Mouse (Mus musculus) MEL-GATA-1-ER (cell line): ENCODE measurements around the gene Hsdl2.
"Not testable (repeated sequence)": the region's sequence is repeated elsewhere in the genome, so short reads cannot be mapped to it uniquely, and the experiment has no call there.

ENCODE experiments used
- DNase-seq: peaks from one replicate; pipeline ENCODE4 v3.0.0-alpha.2; 2012; ENCODE audit warnings: low read depth; ENCODE audit errors: extremely low read depth

The Hsdl2 gene

DNA sequence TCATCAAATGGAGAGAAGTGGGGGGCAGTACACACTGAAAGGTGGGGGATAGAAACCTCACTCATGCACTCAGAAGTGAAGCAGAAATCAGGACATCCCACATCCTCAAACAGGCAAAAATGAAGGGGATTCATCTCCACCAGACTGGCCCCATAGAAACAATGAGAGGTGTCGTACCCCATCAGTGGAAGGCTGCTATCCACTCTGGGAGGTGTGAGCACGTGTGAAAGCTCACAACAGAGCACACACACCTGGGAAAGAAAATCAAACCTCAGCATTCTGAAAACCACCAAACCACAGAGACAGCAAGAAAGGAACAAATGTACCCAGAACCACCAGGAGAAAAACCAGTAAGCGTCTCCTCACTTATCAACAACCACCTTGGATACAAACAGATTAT, 17.2 kb upstream of the Hsdl2 start:
- DNase-seq, result no peak

DNA sequence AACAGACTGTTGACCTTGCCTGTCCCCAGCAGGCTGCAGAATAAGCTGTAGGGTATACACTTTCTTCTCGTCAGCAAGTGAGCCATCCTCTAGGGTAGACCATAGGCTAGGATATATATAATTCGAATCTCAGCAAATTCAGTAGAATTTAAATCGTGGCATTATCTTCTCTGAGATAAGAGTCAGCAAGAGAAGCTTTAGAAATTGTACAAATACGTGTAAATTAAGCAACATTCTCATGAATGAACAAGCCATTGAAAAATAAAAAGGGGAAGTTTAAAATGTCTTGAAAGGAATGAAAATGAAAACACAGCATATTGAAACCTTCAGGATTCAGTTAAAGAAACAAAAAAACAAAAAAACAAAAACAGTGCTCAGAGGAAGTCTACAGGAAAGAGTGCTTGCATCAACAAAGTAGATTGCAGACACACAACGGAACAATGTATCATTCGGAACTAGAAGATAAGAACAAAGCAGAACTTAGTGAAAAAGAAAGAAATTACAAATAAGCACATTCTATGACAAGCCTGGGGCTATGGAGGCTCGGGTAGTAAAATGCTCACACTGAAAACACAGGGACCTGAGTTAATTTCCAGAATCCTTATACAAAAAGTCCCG, 15.7 kb upstream of the Hsdl2 start:
- peak; percentile 49 for DNase-seq

DNA sequence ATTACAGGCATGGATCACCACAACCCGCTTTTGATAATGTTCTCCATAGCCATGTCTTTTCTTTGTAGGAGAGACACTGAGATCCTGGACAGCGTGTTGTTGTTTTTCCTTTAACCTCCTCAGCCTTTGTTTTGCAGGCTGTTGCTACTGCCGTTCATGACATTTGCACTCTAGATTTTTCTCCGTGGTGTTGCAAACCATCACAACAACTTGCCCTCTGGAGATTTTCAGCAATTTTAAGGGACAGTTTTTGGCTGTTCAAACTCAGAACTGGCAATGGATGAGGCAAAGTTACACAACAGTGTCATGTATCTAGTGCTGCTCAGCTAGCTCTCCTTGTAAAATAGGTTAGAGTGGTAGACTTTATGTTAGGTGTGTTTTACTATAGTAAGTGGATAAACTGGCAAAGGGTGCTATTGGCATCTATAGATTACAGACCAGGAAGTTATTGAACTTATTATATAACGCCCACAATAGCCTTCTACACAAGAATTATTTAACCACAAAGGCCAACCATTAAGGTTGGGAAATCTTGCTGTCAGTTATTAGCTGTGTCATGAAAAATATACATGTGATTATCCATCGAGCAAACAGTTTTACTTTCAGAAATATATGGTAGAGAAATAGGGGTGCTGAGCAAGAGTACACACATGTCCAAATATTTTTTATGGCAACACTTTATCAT, 13.6 kb upstream of the Hsdl2 start:
- no peak for DNase-seq

DNA sequence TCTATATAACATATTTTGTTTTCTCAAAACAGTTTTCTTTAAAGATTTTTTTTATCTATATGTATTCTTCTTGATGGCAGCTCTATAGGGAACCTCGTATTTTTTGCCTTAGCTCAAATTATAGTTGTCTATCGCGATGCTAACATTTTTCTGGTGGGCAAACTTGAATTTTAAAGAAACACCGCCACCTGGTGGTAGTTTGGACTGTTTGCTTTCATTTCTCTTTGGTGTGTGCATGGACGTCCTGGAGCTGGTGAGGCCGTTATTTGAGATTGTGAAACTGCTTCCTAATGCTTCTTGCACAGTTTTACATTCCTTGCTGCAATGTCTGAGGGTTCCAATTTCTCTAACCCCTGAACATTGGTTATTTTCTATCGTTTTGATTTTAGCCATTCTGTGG, 11.8 kb upstream of the Hsdl2 start:
- peak; percentile 83 for DNase-seq

DNA sequence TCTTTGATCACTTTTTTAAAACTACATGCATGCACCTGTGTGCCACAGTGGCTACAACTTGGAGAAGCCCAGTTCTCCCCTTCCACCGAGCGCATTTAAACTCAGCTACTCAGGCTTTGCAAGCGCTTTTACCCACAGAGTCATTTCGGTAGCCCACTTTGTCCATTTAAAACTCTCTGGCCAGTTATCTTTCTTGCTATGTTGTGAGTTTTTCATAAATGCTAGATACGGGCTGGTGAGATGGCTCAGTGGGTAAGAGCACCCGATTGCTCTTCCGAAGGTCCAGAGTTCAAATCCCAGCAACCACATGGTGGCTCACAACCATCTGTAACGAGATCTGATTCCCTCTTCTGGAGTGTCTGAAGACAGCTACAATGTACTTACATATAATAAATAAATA, 10.8 kb upstream of the Hsdl2 start:
- DNase-seq, result not testable (repeated sequence)

DNA sequence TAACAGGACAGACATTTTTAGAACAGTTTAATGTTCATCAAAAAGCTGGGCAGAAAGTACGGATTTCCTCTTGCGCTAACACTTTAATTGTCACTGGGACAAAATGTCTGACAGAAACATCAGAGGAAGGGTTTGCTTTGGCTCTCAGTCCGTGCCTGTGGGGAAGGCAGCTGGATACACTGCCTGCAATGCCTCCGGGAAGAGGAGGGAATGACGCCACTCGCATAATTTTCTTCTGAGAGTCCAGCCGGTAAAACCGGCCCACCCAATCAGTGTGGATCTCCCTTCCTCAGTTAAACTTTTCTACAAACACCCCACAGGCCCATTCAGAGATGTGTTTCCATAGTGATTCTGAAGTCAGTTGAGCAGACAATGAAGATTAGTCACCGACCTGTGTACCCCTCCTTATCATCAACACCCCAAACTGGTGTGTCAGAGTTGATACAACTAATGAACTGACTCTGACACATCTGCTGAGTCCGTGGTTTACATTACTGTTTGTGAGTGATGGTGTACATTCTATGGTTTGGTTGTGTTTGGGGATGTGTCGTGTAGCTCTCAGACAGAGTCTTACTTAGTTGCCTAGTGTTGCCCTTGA, 8.7 kb upstream of the Hsdl2 start:
- DNase-seq, result peak; percentile 32

DNA sequence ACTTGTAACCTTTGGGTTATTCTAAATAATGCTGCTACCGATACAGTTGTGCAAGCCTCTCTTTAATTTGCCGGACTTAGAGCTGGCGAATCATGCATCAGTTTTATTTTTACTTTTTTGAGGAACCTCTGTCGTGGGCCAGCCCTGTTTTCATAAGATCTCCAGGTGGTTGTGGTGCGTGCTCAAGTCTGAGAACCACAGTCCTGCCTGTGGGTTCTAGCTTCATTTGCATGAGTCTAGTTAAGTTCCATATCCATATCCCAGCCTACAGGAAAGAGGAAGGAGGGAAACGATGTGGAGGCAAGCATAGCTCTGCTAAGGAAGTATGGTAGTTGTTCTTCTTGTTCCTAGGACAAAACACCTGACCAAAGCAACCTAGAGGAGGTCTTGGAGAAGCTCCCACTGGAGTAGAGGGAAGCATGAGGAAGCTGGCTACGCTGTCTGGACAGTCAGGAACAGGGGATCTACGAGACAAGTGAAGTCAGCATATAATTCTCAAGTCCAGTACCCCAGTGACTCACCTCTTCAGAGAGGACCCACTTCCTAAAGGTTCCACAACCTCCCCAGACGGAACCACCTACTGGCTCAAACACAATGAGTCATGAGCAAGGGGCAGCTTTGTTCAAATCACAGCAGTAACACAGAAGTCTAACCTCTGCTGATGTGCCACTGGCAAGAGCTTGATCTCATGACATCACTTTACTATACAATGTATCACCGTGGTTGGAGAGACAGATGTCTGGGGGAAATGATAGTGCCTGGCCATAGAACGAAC, 6.0 kb upstream of the Hsdl2 start:
- no peak for DNase-seq

DNA sequence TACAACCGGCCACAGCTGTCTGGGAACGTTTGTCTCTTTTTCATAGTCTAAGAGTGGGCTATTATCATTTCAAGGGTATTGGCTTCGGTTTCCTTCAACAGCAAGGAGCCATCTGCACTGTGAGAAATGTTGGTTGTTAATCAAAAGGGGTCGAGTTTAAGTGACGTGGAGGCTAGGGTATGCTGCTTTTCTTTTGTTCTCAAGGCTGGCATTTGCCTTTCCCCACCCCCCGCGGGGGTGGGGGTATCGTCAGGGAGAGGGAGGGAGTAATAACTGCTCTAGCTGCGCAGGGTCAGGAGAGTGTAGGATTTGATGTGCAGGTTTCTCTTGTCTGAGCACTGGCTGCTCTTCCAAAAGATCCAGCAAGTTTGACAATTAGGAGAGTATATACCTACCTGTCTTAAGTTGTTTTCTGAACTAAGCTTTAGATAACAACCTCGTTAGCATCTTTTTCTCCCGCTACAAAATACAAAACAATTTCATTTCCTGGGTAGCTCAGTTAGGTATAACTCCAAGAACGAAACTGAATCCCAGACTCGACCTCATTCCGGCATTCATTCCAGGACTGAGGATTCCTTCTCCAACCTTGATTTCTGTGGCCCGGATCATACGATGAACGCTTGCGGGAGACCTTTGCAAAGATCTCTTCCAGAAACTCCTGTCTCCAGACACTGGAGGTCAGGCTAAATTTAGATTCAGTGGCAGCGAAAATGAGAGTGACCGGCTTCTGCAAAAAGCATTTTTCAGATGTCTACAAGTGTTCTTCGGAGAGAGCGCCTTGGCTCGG, 675 bp upstream of the Hsdl2 start:
- peak; percentile 58 for DNase-seq

DNA sequence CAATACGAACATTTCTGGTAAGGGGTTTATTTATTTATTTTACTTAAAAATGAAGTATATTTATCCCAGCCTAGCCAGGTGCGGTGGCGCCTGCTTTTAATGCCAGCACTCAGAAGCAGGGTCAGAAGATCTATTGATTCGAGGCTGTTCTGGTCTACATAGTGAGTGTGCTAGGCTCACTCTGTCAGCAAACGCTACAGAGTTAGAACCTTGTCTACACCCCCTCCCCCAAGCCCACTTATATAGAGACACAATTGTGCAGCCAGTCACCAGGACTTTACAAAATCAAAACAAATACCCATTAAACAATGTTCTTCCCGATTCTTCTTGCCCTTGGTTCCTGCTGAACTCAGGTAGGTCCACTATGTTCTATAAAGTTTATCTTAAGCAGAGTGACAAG, 823 bp downstream of the Hsdl2 start:
- no peak for DNase-seq

DNA sequence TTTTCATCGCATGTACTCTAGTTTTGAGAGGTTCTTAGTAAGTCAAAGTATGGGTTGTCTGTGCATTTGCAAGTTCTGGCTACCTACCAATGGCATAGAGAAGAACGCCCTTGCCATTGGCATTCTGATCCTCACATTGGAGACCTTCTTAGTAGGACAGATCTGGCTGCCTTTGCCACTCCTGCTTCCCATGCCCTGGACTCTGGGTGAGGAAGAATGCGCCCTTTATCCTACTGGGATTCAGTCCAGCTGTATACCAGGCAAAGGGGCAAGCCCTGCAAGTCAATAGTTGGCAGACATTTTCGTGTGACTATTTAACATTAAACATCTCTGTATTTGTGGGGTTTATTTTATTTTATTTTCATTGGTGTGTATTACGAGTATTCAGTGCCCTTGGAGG, 3.7 kb downstream of the Hsdl2 start:
- DNase-seq, result no peak

DNA sequence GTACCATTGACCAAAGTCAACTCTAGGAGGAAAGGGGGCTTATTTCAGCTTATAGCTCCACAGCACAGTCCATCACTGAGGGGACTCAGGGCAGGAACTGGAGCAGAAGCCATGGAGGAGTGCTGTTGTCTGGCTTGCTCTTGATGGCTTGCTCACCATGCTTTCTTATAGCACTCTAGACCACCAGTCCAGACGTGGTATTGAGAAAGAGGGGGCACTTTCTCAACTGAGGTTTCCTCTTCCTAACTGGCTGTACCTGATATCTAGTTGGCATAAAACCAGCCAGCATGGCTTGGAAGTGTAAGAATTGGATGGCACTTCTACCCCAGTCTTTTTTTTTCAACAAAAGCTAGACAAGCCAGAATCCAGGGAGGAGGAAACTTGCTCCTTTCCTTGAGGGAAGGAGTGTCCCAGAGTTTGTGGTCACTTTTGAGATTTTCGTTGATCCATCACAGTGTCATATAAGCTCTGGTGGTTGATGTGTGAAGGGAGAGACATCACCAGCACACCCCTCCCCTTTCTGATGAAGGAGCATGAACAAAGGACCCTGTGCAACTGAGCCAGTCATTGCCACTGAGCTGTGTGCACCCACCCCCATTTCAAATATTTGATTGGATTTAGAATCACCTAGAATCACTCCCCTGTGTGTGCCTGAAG, 6.0 kb downstream of the Hsdl2 start:
- no peak for DNase-seq

DNA sequence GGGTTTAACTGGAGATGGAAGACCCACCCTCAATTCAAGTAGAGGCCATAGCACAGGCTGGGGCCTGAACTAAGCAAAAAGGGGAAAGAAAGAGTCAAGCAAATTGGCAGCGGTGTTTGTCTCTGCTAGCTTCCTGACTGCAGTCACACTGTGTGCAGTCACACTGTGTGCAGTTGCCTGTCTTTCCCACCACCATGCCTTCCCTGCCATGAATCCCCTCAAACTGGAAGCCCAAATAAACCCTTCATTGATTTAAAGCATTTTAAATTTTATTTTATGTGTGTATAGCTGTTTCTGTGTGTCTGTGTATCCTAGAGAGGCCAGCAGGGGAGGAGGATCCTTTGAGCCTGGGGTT, 6.5 kb downstream of the Hsdl2 start:
- DNase-seq, result no peak

DNA sequence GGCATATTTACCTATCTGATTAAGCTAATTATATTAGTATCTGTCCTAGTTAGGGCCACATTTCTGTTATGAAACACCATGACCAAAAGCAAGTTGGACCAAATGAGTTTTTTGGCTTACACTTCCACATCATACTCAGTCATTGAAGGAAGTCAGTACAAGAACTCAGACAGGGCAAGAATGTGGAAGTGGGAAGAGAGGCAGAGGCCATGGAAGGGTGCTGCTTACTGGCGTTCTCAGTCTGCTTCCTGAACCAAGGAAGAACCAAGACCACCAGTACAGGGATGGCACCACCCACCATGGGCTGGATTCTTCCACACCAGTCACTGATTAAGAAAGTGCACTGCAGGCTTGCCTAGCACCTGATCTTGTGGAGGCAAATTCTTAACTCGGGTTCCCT, 13.3 kb downstream of the Hsdl2 start:
- DNase-seq, result no peak

DNA sequence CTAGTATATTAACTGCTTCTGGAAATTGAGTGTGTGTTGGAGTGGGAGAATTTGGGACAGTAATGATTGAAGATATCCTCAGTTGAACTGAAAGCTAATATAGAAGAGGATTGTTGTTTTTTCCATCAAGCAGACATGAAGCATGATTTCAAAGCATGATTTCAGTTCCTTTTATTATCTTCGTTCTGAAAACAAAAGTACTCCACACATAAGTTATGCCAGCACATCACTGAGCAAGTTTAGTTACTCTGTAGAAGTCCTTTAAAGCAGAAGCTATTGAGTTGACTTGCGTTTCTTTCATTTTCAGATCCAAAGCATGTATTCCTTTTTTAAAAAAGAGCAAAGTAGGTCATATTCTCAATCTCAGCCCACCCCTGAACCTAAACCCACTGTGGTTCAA, 15.2 kb downstream of the Hsdl2 start:
- no peak for DNase-seq

DNA sequence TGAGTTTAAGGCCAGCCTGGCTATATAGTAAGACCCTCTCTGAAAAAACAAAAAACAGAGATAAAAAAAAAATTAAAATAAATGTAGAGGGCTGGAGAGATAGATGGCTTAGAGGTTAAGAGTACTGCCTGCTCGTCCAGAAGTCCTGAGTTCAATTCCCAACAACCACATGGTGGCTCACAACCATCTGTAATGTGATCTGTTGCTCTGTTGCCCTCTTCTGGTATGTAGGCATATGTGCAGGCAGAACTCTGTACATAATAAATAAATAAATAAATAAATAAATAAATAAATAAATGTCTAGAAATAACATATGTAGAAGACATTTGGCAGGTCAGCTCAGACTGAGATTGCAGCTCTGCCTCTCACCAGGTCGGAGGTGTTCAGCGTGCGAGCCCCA, 21.3 kb downstream of the Hsdl2 start:
- no peak for DNase-seq

DNA sequence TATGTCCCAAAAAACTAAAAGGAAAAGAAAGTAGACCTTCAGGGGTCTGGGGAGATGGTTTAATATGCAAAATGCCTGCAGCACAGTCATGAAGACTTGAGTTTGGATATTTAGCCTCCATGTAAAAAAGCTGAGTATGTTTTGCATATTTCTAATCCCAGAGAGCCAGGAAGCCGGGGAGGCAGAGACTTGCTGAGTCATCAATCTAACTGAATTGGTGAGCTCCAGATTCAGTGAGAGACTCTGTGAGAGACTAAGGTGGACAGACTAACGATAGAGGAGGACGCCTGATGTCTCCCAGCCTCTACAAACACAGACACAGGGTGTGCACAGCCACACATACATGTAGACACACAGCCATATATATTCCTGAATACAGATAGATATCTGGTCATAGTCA, 23.5 kb downstream of the Hsdl2 start:
- no peak for DNase-seq

DNA sequence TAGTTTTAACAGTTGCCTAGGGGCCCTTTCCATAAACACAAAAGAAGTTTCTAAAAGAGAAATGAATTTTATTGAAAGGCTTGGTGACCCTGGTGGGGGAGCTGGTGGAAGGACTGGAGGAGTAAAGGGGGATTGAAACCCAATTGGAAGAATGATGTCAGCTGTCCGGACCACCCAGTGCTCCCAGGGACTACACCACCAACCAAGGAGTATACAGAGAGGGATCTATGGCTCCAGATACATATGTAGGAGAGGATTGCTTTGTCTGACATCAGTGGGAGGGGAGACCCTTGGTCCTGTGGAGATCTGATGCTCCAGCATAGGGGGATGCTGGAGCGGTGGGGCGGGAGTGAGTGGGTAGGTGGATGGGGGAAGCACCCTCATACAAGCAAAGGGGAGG, 24.1 kb downstream of the Hsdl2 start:
- no peak for DNase-seq

DNA sequence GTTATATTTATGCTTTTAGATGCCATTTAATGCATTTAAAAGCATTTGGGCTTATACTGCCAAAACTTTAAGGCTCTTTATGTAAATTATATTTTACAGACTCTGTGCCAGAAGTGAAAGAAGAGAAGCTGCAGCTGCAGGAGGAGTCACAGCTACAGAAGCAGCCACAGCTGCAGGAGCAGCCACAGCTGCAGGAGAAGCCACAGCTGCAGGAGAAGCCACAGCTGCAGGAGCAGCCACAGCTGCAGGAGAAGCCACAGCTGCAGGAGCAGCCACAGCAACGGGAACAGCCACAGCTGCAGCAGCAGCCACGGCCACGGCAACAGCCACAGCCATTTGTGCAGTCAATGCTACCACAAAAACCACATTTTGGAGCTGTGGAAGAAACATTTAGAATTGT, 29.0 kb downstream of the Hsdl2 start:
- no peak for DNase-seq

DNA sequence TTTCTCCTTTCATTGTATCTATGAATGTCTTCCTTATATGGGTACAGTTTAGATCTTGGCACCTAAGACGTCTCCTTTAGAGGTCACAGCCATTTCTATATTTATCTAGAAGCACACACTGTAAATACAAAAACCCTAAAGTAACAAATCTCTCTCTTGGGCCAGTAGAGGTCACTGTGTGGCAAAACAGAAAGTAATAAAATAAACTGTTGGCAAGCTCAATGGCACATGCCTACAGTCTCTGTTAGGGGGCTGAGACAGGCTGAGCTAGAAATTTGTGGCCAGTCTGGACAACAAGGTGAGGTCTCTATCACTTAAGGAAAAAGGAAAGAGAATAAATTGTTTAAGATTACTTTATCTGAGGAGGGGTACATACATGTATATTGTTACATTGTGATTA, 33.6 kb downstream of the Hsdl2 start:
- no peak for DNase-seq

DNA sequence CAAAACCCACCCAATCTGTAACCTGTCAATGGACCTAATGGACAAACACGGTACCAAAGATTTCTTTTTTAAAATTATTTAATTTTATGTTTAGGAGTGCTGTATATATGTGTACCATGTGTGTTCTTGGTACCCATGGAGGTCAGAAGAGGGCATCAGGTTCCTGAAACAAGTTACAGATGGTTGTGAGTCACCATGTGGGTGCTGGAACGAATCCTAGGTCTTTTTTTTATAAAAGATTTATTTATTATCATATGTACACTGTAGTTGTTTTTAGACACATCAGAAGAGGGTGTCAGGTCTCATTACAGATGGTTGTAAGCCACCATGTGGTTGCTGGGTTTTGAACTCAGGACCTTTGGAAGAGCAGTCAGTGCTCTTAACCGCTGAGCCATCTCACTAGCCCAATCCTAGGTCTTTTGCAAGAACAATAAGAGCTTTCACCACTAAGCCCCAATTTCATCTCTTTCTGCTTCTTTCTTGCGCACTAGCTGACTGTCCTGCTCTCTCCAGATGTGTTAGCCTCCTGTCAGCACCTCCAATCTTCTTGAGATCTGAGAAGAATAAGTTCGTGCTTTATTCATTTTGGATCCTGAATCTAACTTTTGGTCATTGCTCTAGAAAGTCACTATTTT, 38.4 kb downstream of the Hsdl2 start:
- no peak for DNase-seq

DNA sequence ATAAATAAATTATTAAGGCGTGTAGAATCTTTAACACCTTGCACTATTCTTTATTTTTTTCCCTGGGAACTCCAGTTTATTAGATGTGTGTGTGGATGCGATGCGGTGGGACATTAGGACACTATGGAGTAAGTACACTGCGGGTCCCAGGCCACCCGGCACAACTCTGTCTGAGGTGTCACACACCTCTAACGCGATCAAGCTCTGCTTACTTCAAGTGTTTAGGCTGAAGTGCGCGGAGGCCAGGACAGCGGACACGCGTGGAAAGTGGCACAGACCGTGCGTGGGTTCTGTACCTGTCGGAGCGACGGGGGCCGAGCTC, 44.3 kb downstream of the Hsdl2 start:
- no peak for DNase-seq
